Mouse (Mus musculus) left cerebral cortex, adult 2 months (tissue): ENCODE results near the gene Sv2a. TPM values are rescaled to one million over a fixed set of nuclear protein-coding genes. Genes with fewer than 3 reads are reported as not detected.

Experiments used
- DNase-seq, 2 experiments: peaks; one replicate each; pipeline ENCODE4 v3.0.0; 2021 to 2022; ENCODE audit warnings: low spot score in 2 of 2, mixed read lengths in 1 of 2; ENCODE audit errors: extremely low spot score in 1 of 2
- H3K27ac ChIP-seq: fragments of 200-600 bp; 2 replicates; pipeline ENCODE4 v1.8.1; 2022
- H3K4me3 ChIP-seq: fragments of 200-600 bp; 2 replicates; pipeline ENCODE4 v1.8.1; 2022
- CTCF ChIP-seq: fragments of 200-600 bp; IDR thresholded peaks from 2 replicates; pipeline ENCODE4 v1.8.1; 2022; ENCODE audit warnings: antibody characterized with exemption, mild to moderate bottlenecking, moderate library complexity
- intact Hi-C: fragments of 180-260 bp; cut with DNase I; formaldehyde crosslinking; loops from one replicate; pipeline ENCODE4 v1.15.1; 2025
- long read RNA-seq, 2 experiments: library from polyadenylated mRNA; stranded (forward); transcript quantifications; one replicate each; pipeline ENCODE4 v2.0.0; 2021; ENCODE audit warnings: borderline mapping rate in 2 of 2
- total RNA-seq, 2 experiments: library from RNA; stranded (reverse); gene quantifications; 2 replicates each; pipeline ENCODE4 v1.2.3; 2021

Gene Sv2a
- total RNA-seq, result 100 to 1,000 TPM; 408 TPM
- long read RNA-seq, experiment 1, full-length matches to known transcripts, result 365 of 496 reads
- long read RNA-seq, experiment 1, partial matches to known transcripts, result 116 of 496 reads
- long read RNA-seq, experiment 1, other reads (novel, unspliced or antisense), result 15 of 496 reads
- long read RNA-seq, experiment 2, full-length matches to known transcripts, result 299 of 383 reads
- long read RNA-seq, experiment 2, partial matches to known transcripts, result 75 of 383 reads
- long read RNA-seq, experiment 2, other reads (novel, unspliced or antisense), result 9 of 383 reads

GRCm38 (mm10) chr3:96180727-96181477, at the start of gene Sv2a:
Gene Sv2a, plus strand, starts transcription at chr3:96181151.
- Histone ChIP-seq H3K4me3 (peak within 1 kb of the TSS; percentile 79), H3K27ac (peak within 1 kb of the TSS; percentile 97)
- no peak for TF ChIP-seq CTCF
- DNase-seq, result peak; percentile 75 to 79
- intact Hi-C loops, result no loop called here

GRCm38 (mm10) chr3:96132478-96132877, 48.5 kb upstream of the Sv2a start:
- Histone ChIP-seq H3K4me3 (no peak overlapping the region), H3K27ac (no peak overlapping the region)
- no peak for DNase-seq
- intact Hi-C loops, result no loop called here
- TF ChIP-seq CTCF, result no peak

- intact Hi-C loops, result no loop called here
- no peak overlapping the region for H3K4me3 ChIP-seq
- H3K27ac ChIP-seq, result no peak overlapping the region
- no peak for DNase-seq
- no peak for TF ChIP-seq CTCF
Measured at GRCm38 (mm10) chr3:96133327-96133905, 47.5 kb upstream of the Sv2a start.

- DNase-seq, result no peak
- intact Hi-C loops, result no loop called here
- no peak overlapping the region for H3K27ac ChIP-seq
- TF ChIP-seq CTCF, result no peak
- no peak overlapping the region for H3K4me3 ChIP-seq
Measured at GRCm38 (mm10) chr3:96135011-96135410, 45.9 kb upstream of the Sv2a start.

- peak; percentile 91 for TF ChIP-seq CTCF
- H3K27ac ChIP-seq, result peak overlapping the region; percentile 8; the same call in 1 of the 2 replicates
- H3K4me3 ChIP-seq, result no peak overlapping the region
- intact Hi-C loops, result loop anchor here (1.0 to 5.0 kb wide), 3 partner anchors 56 to 181 kb away; no protein-coding TSS in a partner anchor
- DNase-seq, result peak; percentile 41 to 62
Measured at GRCm38 (mm10) chr3:96147950-96148349, 33.0 kb upstream of the Sv2a start.

- intact Hi-C loops, result no loop called here
- no peak overlapping the region for H3K4me3 ChIP-seq
- H3K27ac ChIP-seq, result peak overlapping the region; percentile 32; the same call in 1 of the 2 replicates
- no peak for TF ChIP-seq CTCF
- DNase-seq, result no peak
Measured at GRCm38 (mm10) chr3:96151836-96152235, 29.1 kb upstream of the Sv2a start.

- peak overlapping the region; percentile 34; the same call in 1 of the 2 replicates for H3K27ac ChIP-seq
- intact Hi-C loops, result no loop called here
- no peak for DNase-seq
- TF ChIP-seq CTCF, result no peak
- H3K4me3 ChIP-seq, result no peak overlapping the region
Measured at GRCm38 (mm10) chr3:96152611-96153010, 28.3 kb upstream of the Sv2a start.

GRCm38 (mm10) chr3:96155501-96155900, 25.4 kb upstream of the Sv2a start:
- intact Hi-C loops, result no loop called here
- no peak overlapping the region for H3K4me3 ChIP-seq
- no peak for TF ChIP-seq CTCF
- H3K27ac ChIP-seq, result no peak overlapping the region
- no peak for DNase-seq

GRCm38 (mm10) chr3:96159820-96160219, 21.1 kb upstream of the Sv2a start:
- intact Hi-C loops, result no loop called here
- Histone ChIP-seq H3K4me3 (no peak overlapping the region), H3K27ac (peak overlapping the region; percentile 92)
- no peak for TF ChIP-seq CTCF
- no peak for DNase-seq

GRCm38 (mm10) chr3:96160222-96160802, 20.6 kb upstream of the Sv2a start:
- peak overlapping the region; percentile 92 for H3K27ac ChIP-seq
- intact Hi-C loops, result no loop called here
- DNase-seq, result peak; percentile 51 to 61
- no peak for TF ChIP-seq CTCF
- H3K4me3 ChIP-seq, result peak overlapping the region; percentile 54

GRCm38 (mm10) chr3:96160803-96161516, 20.0 kb upstream of the Sv2a start:
- peak; percentile 58 to 64 for DNase-seq
- TF ChIP-seq CTCF, result no peak

More at GRCm38 (mm10) chr3:96160803-96161516, 20.0 kb upstream of the Sv2a start:
- Histone ChIP-seq H3K27ac (peak overlapping the region; percentile 92), H3K4me3 (peak overlapping the region; percentile 54)
- intact Hi-C loops, result no loop called here
